Mouse (Mus musculus): ENCODE measurements around the gene Igfbp5.

DNA sequence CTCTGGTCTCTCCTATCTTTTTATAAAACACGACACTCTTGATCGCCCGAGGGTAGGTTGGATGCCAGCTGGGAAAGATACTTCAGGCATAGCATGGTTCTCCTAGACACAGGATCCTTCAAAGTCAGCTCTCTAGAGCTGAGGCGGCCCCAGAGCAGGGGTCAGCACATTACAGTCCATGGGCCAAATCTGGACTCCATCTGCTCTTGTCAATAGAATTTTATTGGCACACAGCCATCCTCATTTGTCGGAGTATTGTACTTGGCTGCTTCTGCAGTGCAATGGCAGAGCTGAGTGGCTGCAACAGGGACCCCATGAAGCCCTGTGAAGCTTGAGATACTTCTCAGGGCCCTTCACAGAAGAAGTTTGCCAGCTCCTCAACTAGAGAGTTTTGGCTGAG is 59.5 kb downstream of the Igfbp5 start:
- TF ChIP-seq CTCF (IDR thresholded peaks at IDR 0.05; ENCODE audit: extremely low read depth, insufficient read length, insufficient replicate concordance, low read depth, low read length) (no peak), POLR2A (IDR thresholded peaks at IDR 0.05; ENCODE audit: low read depth, low read length) (no peak)
